12 mouse cellular contexts compared by ENCODE assay signal in the genomic region with DNA sequence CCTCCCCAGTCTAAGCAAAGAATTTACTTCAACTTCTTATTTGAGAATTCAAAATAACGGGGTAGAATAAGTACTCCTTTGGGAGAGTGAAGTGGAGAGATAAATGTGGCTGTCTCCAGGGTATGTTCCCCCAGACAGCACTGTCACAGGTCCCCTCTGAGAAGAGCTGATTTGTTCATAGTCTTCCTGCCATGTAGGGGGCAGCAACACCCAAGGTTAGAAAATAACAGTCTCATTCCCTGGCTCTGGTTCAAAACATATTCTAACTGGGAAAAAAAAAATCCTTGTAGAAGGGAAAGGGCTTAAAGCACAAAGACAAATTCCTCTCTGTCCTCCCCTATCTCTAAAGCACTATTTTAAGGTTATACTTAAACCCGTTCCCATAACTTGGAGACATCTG.
A peak's percentile ranks its signal among the peaks of the same experiment; 100 is the strongest.
DNase-seq lines count a peak whose midpoint lies in the region; ATAC-seq and TF ChIP-seq lines count a peak whose summit lies in the region.
"Had no signal": no experiment of that assay in that cellular context is flagged by ENCODE, and none has a peak within 500 bp of the region (broad histone marks: within the 10 kb centered on the region; RNA-seq: fewer than 3 reads in every experiment).

No protein-coding gene starts in this region.

- no peak overlapping the region for H3K9ac ChIP-seq in heart, embryonic 12.5 days
- H3K9ac ChIP-seq in lung, embryonic 14.5 days = no peak overlapping the region
- H3K9ac ChIP-seq: limb, embryonic 12.5 days; stomach, embryonic 15.5 days had no signal

- TF ChIP-seq CTCF in lung, embryonic 14.5 days (IDR thresholded peaks at IDR 0.05; ENCODE audit: low read depth) = peak; percentile 65
- TF ChIP-seq CTCF in lung, adult 2 months (IDR thresholded peaks at IDR 0.05; ENCODE audit: insufficient read depth, low read length) = no peak

- H3K9me3 ChIP-seq in heart, embryonic 12.5 days (replicated peaks) = no peaks in the 10 kb centered on the region
- no peaks in the 10 kb centered on the region for H3K9me3 ChIP-seq in lung, embryonic 14.5 days (ENCODE audit: low read depth, low read length)
- H3K9me3 ChIP-seq: limb, embryonic 12.5 days; stomach, embryonic 15.5 days had no signal

- no peak overlapping the region for H3K4me3 ChIP-seq in heart, embryonic 12.5 days
- no peak overlapping the region for H3K4me3 ChIP-seq in lung, embryonic 14.5 days (ENCODE audit: low read depth, low read length)
- H3K4me3 ChIP-seq in lung, adult 2 months (replicated peaks; ENCODE audit: extremely low read depth, low read depth, low read length) = no peak overlapping the region
- H3K4me3 ChIP-seq: limb, embryonic 12.5 days; stomach, embryonic 15.5 days had no signal

- DNase-seq in heart, adult 8-10 months (ENCODE audit: low spot score) = peak; percentile 9
- peak; percentile 86 for DNase-seq in lung, embryonic 14.5 days
- DNase-seq in lung, adult 2 months = no peak
- peak; percentile 32 to 59 for DNase-seq in adrenal gland, postnatal 36 days
- DNase-seq in retina, adult 2 months (ENCODE audit: low read depth, low spot score) = peak; percentile 4
- no peak for DNase-seq in adipocyte (ENCODE audit: low spot score)
- DNase-seq: cerebellum, postnatal 36 days had no signal

- no peak overlapping the region for H3K4me2 ChIP-seq in heart, embryonic 12.5 days
- H3K4me2 ChIP-seq in lung, embryonic 14.5 days = no peak overlapping the region
- H3K4me2 ChIP-seq: limb, embryonic 12.5 days; stomach, embryonic 15.5 days had no signal

- no peak for ATAC-seq in heart, embryonic 12.5 days (ENCODE audit: insufficient number of reproducible peaks, low FRiP score)
- peak; percentile 60 for ATAC-seq in lung, embryonic 14.5 days (ENCODE audit: insufficient read depth)
- no peak for ATAC-seq in megakaryocyte progenitor cell, adult 5-6 weeks (replicated peaks; ENCODE audit: poor library complexity)

- H3K4me1 ChIP-seq in heart, embryonic 12.5 days (replicated peaks) = no peaks in the 10 kb centered on the region
- no peaks in the 10 kb centered on the region for H3K4me1 ChIP-seq in lung, embryonic 14.5 days (ENCODE audit: insufficient read depth)
- no peaks in the 10 kb centered on the region; the same call in 1 of the 2 replicates for H3K4me1 ChIP-seq in lung, adult 2 months (ENCODE audit: control insufficient read depth, insufficient read depth, low read length)
- H3K4me1 ChIP-seq: limb, embryonic 12.5 days; stomach, embryonic 15.5 days had no signal

- WGBS in heart, embryonic 12.5 days = 27% methylated on average over 2 of the region's 2 CpGs
- 23% methylated on average over 2 of the region's 2 CpGs for WGBS in lung, embryonic 14.5 days
- 10% methylated on average over 2 of the region's 2 CpGs for WGBS in lung, adult 2 months

- no peak overlapping the region for H3K27ac ChIP-seq in heart, embryonic 12.5 days (ENCODE audit: poor library complexity, severe bottlenecking)
- H3K27ac ChIP-seq in lung, embryonic 14.5 days (ENCODE audit: low read depth) = no peak overlapping the region
- H3K27ac ChIP-seq: limb, embryonic 12.5 days; stomach, embryonic 15.5 days had no signal

- no peaks in the 10 kb centered on the region for H3K27me3 ChIP-seq in heart, embryonic 12.5 days (replicated peaks)
- H3K27me3 ChIP-seq in lung, embryonic 14.5 days (ENCODE audit: insufficient read depth, low read length) = no peaks in the 10 kb centered on the region
- H3K27me3 ChIP-seq: limb, embryonic 12.5 days; stomach, embryonic 15.5 days had no signal

- no peaks in the 10 kb centered on the region for H3K36me3 ChIP-seq in heart, embryonic 12.5 days
- no peaks in the 10 kb centered on the region for H3K36me3 ChIP-seq in lung, embryonic 14.5 days (ENCODE audit: insufficient read depth)
- H3K36me3 ChIP-seq: G1E; limb, embryonic 12.5 days; stomach, embryonic 15.5 days had no signal

- TF ChIP-seq POLR2A in lung, adult 2 months (IDR thresholded peaks at IDR 0.05; ENCODE audit: borderline replicate concordance, extremely low read depth, low read depth, low read length) = no peak

Comparison
In these comparisons a context has a peak if more than half of its experiments do, and no peak if none do; other contexts are left out.
1. DNase-seq: peak in heart, adult 8-10 months (single experiment), lung, embryonic 14.5 days (single experiment), adrenal gland, postnatal 36 days (2 of 2) and retina, adult 2 months (single experiment); none in lung, adult 2 months (single experiment) and adipocyte (single experiment).